Mouse (Mus musculus) intestine, embryonic 16.5 days (tissue): ENCODE data around the gene Fbxo24. TPM values are rescaled to one million over a fixed set of nuclear protein-coding genes. Genes with fewer than 3 reads are reported as not detected.
A peak's percentile ranks its signal among the peaks of the same experiment; 100 is the strongest.

Experiments
- ATAC-seq: fragments of 200-750 bp; cut with Nextera tagmentation; 2 replicates; pipeline ENCODE4 v1.8.0; 2017; ENCODE audit warnings: moderate TSS enrichment, moderate library complexity
- H3K27ac ChIP-seq: fragments of 300-500 bp; sonication (generic); 2 replicates; pipeline ENCODE4 v1.5.1; 2014; ENCODE audit warnings: mild to moderate bottlenecking, low read length
- H3K27me3 ChIP-seq: fragments of 300-500 bp; sonication (generic); replicated peaks from 2 replicates; pipeline ENCODE4 v1.6.1; 2014; ENCODE audit warnings: low read length, control low read depth, mixed read lengths; ENCODE audit not compliant: control insufficient read depth, insufficient read depth
- H3K36me3 ChIP-seq: fragments of 300-500 bp; sonication (generic); 2 replicates; pipeline ENCODE4 v1.6.1; 2014; ENCODE audit warnings: low read length, control low read depth; ENCODE audit not compliant: control insufficient read depth, insufficient read depth
- H3K4me1 ChIP-seq: fragments of 300-500 bp; sonication (generic); 2 replicates; pipeline ENCODE4 v1.6.1; 2014; ENCODE audit warnings: low read length, control low read depth, mixed read lengths; ENCODE audit not compliant: control insufficient read depth, insufficient read depth
- H3K4me2 ChIP-seq: fragments of 300-500 bp; sonication (generic); 2 replicates; pipeline ENCODE4 v1.6.1; 2014; ENCODE audit warnings: low read depth, low read length, control low read depth
- H3K4me3 ChIP-seq: fragments of 300-500 bp; sonication (generic); 2 replicates; pipeline ENCODE4 v1.5.1; 2014; ENCODE audit warnings: mild to moderate bottlenecking, low read length
- H3K9ac ChIP-seq: fragments of 300-500 bp; sonication (generic); 2 replicates; pipeline ENCODE4 v1.6.1; 2014; ENCODE audit warnings: low read depth, low read length
- H3K9me3 ChIP-seq: fragments of 300-500 bp; sonication (generic); 2 replicates; pipeline ENCODE4 v1.6.1; 2016; ENCODE audit warnings: low read length, control low read depth; ENCODE audit not compliant: control insufficient read depth
- WGBS: fragments of 180-500 bp; shearing (Covaris S2); extraction: QIAGEN DNeasy Blood & Tissue Kit; methylation state at CpG from one replicate; pipeline ENCODE4 v1.1.7; 2014; 5-methylcytosine and 5-hydroxymethylcytosine counted together
- polyA plus RNA-seq: library from polyadenylated mRNA; unstranded; fragments of >200 nt; fragmentation: Nextera tagmentation; extraction: Ambion mirVana; gene quantifications from 2 replicates; pipeline ENCODE4 v1.2.1, GENCODE M21; 2015

The Fbxo24 gene
- polyA plus RNA-seq, 1 experiment from 2014 or later = 0.26 TPM

- no peak overlapping the region for H3K4me2 ChIP-seq
- no peak overlapping the region for H3K4me3 ChIP-seq
- H3K4me1 ChIP-seq = peaks cover 8% of the 10 kb centered on the region; the same call in 1 of the 2 replicates
- 81% methylated on average over 6 of the region's 6 CpGs for WGBS
- H3K36me3 ChIP-seq = no peaks in the 10 kb centered on the region
- no peak for ATAC-seq
- no peak overlapping the region for H3K27ac ChIP-seq
- H3K9ac ChIP-seq = no peak overlapping the region
- H3K27me3 ChIP-seq = peaks cover 7% of the 10 kb centered on the region; the same call in 1 of the 2 replicates
- H3K9me3 ChIP-seq = no peaks in the 10 kb centered on the region
These were observed 48.6 kb downstream of the Fbxo24 start for GRCm38 (mm10) chr5:137580246-137580645.

GRCm38 (mm10) chr5:137574470-137574901 is 54.3 kb downstream of the Fbxo24 start:
- H3K27me3 ChIP-seq = 0 out of 2 replicates have a peak, but pooled peaks cover 9% of the 10 kb centered on the region
- H3K4me3 ChIP-seq = peak overlapping the region; percentile 36
- 5% methylated on average over 27 of the region's 27 CpGs for WGBS
- H3K36me3 ChIP-seq = no peaks in the 10 kb centered on the region
- H3K4me2 ChIP-seq = peak overlapping the region; percentile 50
- peaks cover 11% of the 10 kb centered on the region for H3K4me1 ChIP-seq
- peak overlapping the region; percentile 54; the same call in 1 of the 2 replicates for H3K9ac ChIP-seq
- H3K9me3 ChIP-seq = no peaks in the 10 kb centered on the region
- 0 out of 2 replicates have a peak, but pooled peaks have one; percentile 38 for ATAC-seq
- H3K27ac ChIP-seq = no peak overlapping the region

DNA sequence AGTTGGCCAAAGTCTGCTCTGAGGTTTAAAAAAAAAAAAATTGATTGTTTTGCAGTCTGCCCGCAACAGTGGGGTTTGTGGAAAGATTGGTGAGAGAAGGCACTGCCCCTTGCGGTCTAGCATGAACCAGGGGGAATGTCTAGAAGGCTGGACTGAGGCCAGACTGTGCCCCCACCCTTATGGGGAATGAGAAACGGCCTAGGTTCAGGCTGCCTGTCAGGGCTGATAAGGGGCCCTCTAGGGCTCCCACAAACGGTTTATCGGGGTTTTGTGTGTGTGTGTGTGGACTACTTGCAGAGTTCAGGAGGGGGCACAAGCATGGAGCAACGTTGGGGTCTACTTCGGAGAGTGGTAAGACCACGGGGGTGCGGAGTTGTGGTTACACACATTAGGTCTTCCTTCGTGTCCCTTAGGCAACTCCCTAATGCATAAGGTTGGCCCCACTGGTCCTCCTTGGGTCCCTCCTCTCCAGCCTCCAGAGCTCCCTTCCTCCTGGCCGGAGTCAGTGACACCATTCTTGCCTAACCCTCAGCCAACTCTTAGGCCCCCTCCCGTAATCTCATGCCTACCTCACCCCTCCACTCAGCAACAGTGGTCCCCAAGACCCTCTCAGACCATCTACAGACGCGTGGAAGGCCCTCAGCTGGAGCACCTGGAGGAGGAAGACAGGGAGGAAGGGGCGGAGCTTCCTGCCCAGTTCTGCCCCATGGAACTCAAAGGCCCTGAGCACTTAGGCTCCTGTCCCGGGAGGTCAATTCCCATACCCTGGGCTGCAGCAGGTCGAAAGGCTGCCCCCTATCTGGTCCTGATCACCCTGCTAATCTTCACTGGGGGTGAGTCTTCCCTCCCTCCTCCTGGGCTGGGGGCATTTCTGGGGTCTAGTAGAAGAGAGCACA is 57.9 kb downstream of the Fbxo24 start:
- H3K4me3 ChIP-seq = no peak overlapping the region
- no peak overlapping the region for H3K4me2 ChIP-seq
- H3K9me3 ChIP-seq = no peaks in the 10 kb centered on the region
- H3K4me1 ChIP-seq = peaks cover 14% of the 10 kb centered on the region
- peak; percentile 53; the same call in 1 of the 2 replicates for ATAC-seq
- H3K27me3 ChIP-seq = 0 out of 2 replicates have a peak, but pooled peaks cover 9% of the 10 kb centered on the region
- H3K27ac ChIP-seq = no peak overlapping the region
- H3K9ac ChIP-seq = no peak overlapping the region
- H3K36me3 ChIP-seq = no peaks in the 10 kb centered on the region
- WGBS = 75% methylated on average over 17 of the region's 17 CpGs

GRCm38 (mm10) chr5:137570181-137570580 is 58.6 kb downstream of the Fbxo24 start:
- H3K9ac ChIP-seq = no peak overlapping the region
- ATAC-seq = no peak
- H3K9me3 ChIP-seq = no peaks in the 10 kb centered on the region
- no peaks in the 10 kb centered on the region for H3K36me3 ChIP-seq
- no peak overlapping the region for H3K4me2 ChIP-seq
- WGBS = 55% methylated on average over 7 of the region's 7 CpGs
- 0 out of 2 replicates have a peak, but pooled peaks cover 9% of the 10 kb centered on the region for H3K27me3 ChIP-seq
- H3K4me3 ChIP-seq = no peak overlapping the region
- H3K27ac ChIP-seq = no peak overlapping the region
- peaks cover 14% of the 10 kb centered on the region for H3K4me1 ChIP-seq

- WGBS = 22% methylated on average over 9 of the region's 9 CpGs
These were observed 59.1 kb downstream of the Fbxo24 start, which contains the start of gene Tfr2 for GRCm38 (mm10) chr5:137569665-137570064. TSS of gene Tfr2 (plus strand) at chr5:137569840.

DNA sequence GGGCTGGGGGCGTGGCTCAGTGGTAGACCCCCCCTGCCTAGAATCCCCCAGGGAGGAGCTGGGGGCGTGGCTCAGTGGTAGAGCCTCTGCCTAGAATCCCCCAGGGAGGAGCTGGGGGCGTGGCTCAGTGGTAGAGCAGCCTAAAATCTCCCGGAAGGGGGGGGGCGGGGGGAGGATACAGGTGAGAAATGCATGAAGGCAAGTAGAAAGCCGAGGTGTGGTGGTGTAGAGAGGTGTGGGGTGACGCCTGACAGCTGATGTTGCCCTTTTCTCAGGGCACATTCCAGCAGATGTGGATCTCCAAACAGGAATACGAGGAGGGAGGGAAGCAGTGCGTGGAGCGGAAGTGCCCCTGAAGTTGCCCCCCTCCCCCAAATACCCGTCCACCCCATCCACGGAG is 59.8 kb downstream of the Fbxo24 start:
- H3K9ac ChIP-seq = no peak overlapping the region
- no peak overlapping the region for H3K4me3 ChIP-seq
- 0 out of 2 replicates have a peak, but pooled peaks cover under 1% of the 10 kb centered on the region for H3K27me3 ChIP-seq
- WGBS = 64% methylated on average over 12 of the region's 12 CpGs
- peaks cover 10% of the 10 kb centered on the region for H3K4me1 ChIP-seq
- H3K27ac ChIP-seq = no peak overlapping the region
- H3K36me3 ChIP-seq = no peaks in the 10 kb centered on the region
- no peak overlapping the region for H3K4me2 ChIP-seq
- no peaks in the 10 kb centered on the region for H3K9me3 ChIP-seq
- ATAC-seq = no peak

More at GRCm38 (mm10) chr5:137569665-137570064, 59.1 kb downstream of the Fbxo24 start, which contains the start of gene Tfr2:
- Histone ChIP-seq H3K36me3 (no peaks in the 10 kb centered on the region), H3K4me1 (peaks cover 13% of the 10 kb centered on the region), H3K4me2 (peak within 1 kb of the TSS; percentile 12; the same call in 1 of the 2 replicates), H3K27ac (no peak within 1 kb of the TSS), H3K4me3 (peak within 1 kb of the TSS; percentile 1; the same call in 1 of the 2 replicates), H3K9ac (no peak within 1 kb of the TSS), H3K27me3 (0 out of 2 replicates have a peak, but pooled peaks cover 7% of the 10 kb centered on the region), H3K9me3 (no peaks in the 10 kb centered on the region)
- ATAC-seq = peak; percentile 96

- no peaks in the 10 kb centered on the region for H3K9me3 ChIP-seq
- no peak overlapping the region for H3K4me3 ChIP-seq
- peaks cover 10% of the 10 kb centered on the region for H3K4me1 ChIP-seq
- ATAC-seq = no peak
- H3K36me3 ChIP-seq = no peaks in the 10 kb centered on the region
- no peak overlapping the region for H3K9ac ChIP-seq
- H3K27ac ChIP-seq = no peak overlapping the region
- H3K4me2 ChIP-seq = no peak overlapping the region
- H3K27me3 ChIP-seq = no peaks in the 10 kb centered on the region
- WGBS = 82% methylated on average over 8 of the region's 8 CpGs
These were observed 60.5 kb downstream of the Fbxo24 start for GRCm38 (mm10) chr5:137568223-137568798.

GRCm38 (mm10) chr5:137566416-137566815 is 62.4 kb downstream of the Fbxo24 start:
- WGBS = 89% methylated on average over 5 of the region's 5 CpGs
- Histone ChIP-seq H3K27ac (no peak overlapping the region), H3K9me3 (no peaks in the 10 kb centered on the region), H3K9ac (no peak overlapping the region), H3K36me3 (no peaks in the 10 kb centered on the region), H3K4me3 (no peak overlapping the region), H3K4me2 (no peak overlapping the region), H3K4me1 (peaks cover 10% of the 10 kb centered on the region), H3K27me3 (no peaks in the 10 kb centered on the region)
- ATAC-seq = no peak

GRCm38 (mm10) chr5:137565744-137566143 is 63.1 kb downstream of the Fbxo24 start:
- no peaks in the 10 kb centered on the region for H3K36me3 ChIP-seq

More at GRCm38 (mm10) chr5:137565744-137566143, 63.1 kb downstream of the Fbxo24 start:
- no peaks in the 10 kb centered on the region for H3K9me3 ChIP-seq
- no peak for ATAC-seq
- no peak overlapping the region for H3K4me3 ChIP-seq
- H3K4me1 ChIP-seq = peaks cover 10% of the 10 kb centered on the region
- no peak overlapping the region for H3K4me2 ChIP-seq
- H3K27me3 ChIP-seq = no peaks in the 10 kb centered on the region
- WGBS = 68% methylated on average over 6 of the region's 6 CpGs
- no peak overlapping the region for H3K9ac ChIP-seq
- H3K27ac ChIP-seq = no peak overlapping the region
